Mouse (Mus musculus) Muller cell, postnatal 12 days (primary cell): Measurements from ENCODE around the gene Snap47.
A peak's percentile ranks its signal among the peaks of the same experiment; 100 is the strongest.

Source experiments
- DNase-seq: peaks from one replicate; pipeline ENCODE4 v3.0.0-alpha.2; 2015; ENCODE audit errors: inconsistent ontology term

The Snap47 gene

DNA sequence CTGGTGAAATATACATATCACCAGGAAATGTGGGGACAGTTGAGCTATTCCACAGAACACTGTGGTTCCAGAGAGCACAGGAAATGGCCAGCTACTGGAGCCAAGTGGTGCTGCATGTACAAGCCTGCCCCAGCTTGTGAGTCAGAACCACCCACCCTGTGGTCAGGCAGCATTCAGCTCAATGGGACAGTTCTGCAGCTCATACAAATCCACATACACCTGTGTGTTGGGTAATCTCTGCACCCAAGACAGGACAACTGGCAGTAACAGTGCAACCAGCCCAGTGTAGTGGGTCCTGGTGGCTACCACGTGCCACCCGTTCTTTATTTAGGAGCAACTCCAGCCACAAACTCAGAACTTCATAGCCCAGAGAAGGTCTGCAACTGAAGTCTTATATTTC, 29.0 kb downstream of the Snap47 start:
- DNase-seq: peak; percentile 50

GRCm38 (mm10) chr11:59421436-59421835, 29.6 kb downstream of the Snap47 start:
- no peak for DNase-seq

DNA sequence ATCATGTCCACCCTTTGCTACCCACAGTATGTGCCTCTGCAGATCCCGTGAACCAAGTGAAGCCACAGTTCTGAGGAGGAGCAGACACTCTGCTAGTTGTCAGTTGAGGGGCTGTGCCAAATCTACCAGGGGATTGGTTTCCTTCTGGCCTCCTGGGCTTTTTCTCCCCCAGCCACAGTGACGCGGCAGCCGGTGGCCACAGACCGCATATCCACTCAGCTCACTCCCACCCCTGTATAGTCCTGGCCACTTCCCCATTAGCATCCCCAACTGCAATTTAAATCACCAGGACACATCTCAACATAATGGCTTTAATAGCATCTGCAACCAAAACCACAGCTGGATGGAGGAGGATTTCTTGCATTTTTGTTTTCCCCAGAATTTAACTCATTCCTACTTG, 32.3 kb downstream of the Snap47 start:
- no peak for DNase-seq

GRCm38 (mm10) chr11:59412999-59413863, 37.8 kb downstream of the Snap47 start:
- no peak for DNase-seq

GRCm38 (mm10) chr11:59412058-59412457, 38.9 kb downstream of the Snap47 start:
- peak; percentile 92 for DNase-seq

DNA sequence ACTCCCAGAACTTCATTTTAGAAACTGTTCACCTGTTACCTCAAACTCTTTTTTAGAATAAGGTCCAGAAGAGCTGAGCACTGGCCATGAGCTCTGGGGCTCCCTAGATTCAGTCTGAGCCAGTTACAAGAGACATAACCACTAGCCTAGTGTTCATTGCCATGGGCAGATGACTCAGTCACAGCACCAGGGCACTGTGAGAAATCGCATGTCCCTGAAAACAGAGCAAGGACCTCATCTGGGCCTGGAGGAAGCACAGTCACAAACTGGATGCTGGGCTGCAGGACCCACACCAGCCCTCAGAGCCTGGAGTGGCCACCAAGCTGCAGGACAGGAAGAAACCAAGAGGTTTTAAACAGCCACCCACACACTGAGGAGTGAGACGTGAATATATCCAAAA, 40.1 kb downstream of the Snap47 start:
- no peak for DNase-seq

DNA sequence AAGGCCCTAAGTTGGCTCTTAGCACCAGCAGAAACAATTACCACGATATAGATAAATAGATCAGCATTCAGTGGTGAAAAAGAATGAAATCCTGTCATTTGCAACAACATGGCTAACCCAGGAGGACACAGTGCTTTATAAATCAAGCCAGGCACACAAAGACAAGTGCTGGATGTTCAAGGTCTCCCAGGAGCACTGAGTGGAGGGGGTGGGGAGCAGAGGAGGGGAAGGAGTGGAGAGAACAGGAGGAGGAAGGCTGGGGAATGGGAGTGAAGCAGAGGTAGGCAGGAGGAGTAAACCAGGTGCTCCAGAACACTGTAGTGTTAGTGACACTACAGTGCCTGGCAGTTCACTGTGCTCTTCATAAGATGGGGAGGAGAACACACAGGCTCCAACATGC, 45.2 kb downstream of the Snap47 start:
- DNase-seq: no peak

GRCm38 (mm10) chr11:59400876-59401275, 50.1 kb downstream of the Snap47 start:
- no peak for DNase-seq

DNA sequence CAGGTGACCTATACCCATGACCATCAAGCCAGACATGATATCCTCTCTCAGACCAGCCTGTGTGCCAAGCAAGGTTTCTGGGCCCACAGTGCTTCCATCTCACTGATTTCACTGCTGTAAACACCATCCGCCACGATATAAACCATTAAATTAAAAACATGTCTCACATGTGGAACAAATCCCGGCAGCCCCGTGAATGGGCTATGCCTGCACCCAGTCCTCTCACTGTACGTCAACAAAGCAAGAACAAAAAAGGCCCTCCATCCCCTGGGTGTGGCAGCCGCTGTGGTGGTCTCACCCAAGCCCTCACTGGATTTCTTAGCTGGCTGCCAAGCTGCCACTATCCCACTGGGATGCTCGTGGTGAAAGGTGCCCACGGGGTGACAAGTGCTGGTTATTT, 51.2 kb downstream of the Snap47 start:
- DNase-seq: no peak

DNA sequence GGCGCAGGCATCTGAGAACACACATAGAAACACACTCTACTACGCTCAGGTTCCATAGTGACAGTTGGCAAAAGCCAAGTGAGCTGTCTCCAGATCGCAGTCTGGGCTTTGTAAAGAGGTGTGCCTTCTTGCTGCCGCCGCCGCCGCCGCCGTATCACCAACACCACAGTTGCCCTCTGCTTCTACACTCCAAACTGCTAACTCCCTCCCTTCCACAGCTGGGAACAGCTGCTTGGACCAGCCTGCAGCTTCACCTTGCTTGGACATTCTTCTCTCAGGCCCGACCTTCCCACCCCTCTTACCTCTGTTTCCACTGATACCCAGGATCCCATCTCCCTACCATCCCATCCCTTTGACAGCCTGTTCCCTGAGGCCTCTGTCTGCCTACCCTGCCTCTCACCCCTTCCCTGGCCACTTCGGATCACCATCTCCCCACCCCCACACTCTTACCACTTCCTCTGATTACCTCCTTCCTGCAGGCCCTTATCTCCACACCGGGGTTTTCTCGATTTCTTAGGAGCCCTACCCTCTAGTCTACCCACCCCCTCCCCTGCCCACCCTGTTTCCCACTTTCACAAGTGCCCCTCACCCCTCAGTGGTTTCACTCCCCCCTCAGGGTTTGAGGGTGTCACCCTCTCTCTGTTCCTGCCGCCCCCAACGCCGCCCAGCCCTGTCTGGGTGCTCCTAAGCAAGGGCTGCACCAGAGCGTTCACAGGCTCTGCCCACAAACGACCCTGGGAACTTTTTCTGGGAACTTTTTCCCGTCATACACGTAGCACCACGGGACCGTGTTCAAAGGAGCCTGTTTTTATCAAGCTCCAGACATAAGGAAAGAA, 53.2 kb downstream of the Snap47 start:
- no peak for DNase-seq

- no peak for DNase-seq
Measured at GRCm38 (mm10) chr11:59394451-59394850, 56.5 kb downstream of the Snap47 start.

DNA sequence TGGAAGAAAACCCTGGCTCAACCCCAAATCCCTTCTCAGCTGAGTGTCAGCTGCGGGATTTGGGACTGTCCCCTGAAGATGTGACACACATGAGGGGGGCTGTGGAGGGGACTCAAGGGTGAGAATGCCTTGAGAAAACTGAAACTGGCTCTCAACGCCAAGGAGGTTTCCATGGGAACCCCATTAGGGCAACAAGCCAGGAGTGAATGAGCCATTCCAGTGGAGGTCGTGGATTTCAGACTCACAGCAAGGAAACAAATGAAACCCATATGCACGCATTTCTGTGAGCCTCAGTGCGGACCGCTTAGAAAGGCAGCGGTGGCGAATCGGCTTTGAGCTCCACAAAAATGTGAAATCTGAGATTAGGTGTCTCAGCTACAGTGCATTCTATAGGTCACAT, 57.4 kb downstream of the Snap47 start:
- peak; percentile 69 for DNase-seq

DNA sequence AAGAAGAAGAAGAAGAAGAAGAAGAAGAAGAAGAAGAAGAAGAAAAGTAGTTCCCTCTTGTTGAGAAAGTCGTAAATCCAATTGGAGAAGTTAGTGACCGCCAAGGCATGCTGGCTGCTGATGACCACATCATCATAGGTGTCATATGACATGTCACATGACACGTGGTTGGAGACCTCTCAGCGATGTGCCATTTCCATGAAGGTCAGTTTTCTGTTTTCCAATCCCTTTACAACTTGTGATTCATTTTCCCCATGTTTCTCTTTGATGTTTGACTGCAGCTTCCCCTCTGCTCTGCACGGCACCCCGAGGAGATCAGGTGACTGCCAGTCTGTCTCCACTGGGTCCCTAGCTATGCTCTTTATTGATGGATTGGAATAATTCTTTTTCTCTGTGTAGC, 58.7 kb downstream of the Snap47 start:
- DNase-seq: no peak

GRCm38 (mm10) chr11:59390470-59390869, 60.5 kb downstream of the Snap47 start:
- DNase-seq: no peak

DNA sequence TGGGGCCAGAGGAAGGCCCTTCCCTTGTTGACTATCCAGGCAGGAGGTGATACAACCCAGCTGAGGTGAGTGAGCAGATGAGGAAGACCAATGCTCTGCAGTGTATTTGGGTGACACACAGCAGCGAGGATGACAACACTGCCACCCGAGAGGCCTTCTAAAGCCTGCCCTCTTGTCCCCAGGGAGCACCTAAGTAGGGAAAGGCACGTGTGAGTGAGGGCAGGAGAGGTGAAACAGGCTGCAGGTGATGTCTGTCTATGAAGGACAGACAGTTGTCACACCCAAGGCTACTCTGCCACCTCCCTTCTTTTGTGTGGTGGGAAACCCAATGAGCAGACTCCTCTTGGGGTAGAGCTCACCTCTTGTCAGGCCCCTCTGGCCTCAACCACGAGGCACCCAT, 61.4 kb downstream of the Snap47 start:
- DNase-seq: no peak

GRCm38 (mm10) chr11:59388806-59389205, 62.2 kb downstream of the Snap47 start:
- DNase-seq: no peak

GRCm38 (mm10) chr11:59387471-59387870, 63.5 kb downstream of the Snap47 start:
- no peak for DNase-seq

DNA sequence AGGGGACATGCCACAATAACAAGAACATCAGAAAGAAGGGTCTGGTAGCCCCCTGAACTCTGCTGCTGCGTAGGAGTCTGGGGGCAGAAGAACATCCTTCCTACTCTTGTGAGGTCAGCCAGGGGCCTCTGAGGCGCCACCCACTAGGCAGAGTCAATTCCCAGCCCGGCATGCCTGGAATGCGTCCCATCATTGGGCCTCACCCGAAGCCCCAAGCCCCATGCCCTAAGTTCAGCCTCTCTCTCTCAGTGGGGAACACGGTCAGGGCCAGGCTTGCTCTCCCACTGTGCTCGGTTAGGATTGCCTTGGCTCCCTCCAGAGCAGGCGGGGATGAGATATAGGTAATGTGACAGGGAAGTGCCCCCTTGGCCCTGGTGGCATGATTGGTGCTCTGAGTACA, 65.9 kb downstream of the Snap47 start:
- DNase-seq: peak; percentile 95

- peak; percentile 97 for DNase-seq
Measured at GRCm38 (mm10) chr11:59384441-59384959, 66.5 kb downstream of the Snap47 start.

- DNase-seq: no peak
Measured at GRCm38 (mm10) chr11:59379547-59379946, 71.4 kb downstream of the Snap47 start.

GRCm38 (mm10) chr11:59377999-59378398, 73.0 kb downstream of the Snap47 start:
- DNase-seq: no peak

GRCm38 (mm10) chr11:59375475-59375874, 75.5 kb downstream of the Snap47 start, which contains the start of gene Prss38:
Prss38 (minus strand) TSS chr11:59375657.
- DNase-seq: no peak

GRCm38 (mm10) chr11:59369848-59370247, 81.1 kb downstream of the Snap47 start:
- no peak for DNase-seq
